Mouse (Mus musculus) E14TG2a.4 (cell line): ENCODE results near the gene Pard6a.

ENCODE experiments used
- H3K27me3 ChIP-seq: 2 replicates; pipeline ENCODE4 v1.6.1; 2014; ENCODE audit warnings: low read length, control low read depth; ENCODE audit not compliant: insufficient read depth
- H3K36me3 ChIP-seq: 2 replicates; pipeline ENCODE4 v1.6.1; 2014; ENCODE audit warnings: low read length, control low read depth; ENCODE audit not compliant: insufficient read depth
- H3K4me1 ChIP-seq: replicated peaks from 2 replicates; pipeline ENCODE4 v1.6.1; 2014; ENCODE audit warnings: low read depth, low read length, control low read depth
- H3K4me3 ChIP-seq: replicated peaks from 2 replicates; pipeline ENCODE4 v1.5.1; 2014; ENCODE audit warnings: mild to moderate bottlenecking, low read length
- H3K9me3 ChIP-seq: 2 replicates; pipeline ENCODE4 v1.6.1; 2014; ENCODE audit warnings: low read length, control low read depth
- CTCF ChIP-seq: conservative IDR thresholded peaks from 2 replicates; pipeline ENCODE4 v1.5.1; 2014; ENCODE audit warnings: low read length
- NANOG ChIP-seq: IDR thresholded peaks from 2 replicates; pipeline ENCODE4 v1.6.1; 2014; ENCODE audit warnings: borderline replicate concordance, low read length, mixed read lengths
- POU5F1 ChIP-seq: IDR thresholded peaks from 2 replicates; pipeline ENCODE4 v1.6.1; 2014; ENCODE audit warnings: low read length, borderline replicate concordance

The Pard6a gene

DNA sequence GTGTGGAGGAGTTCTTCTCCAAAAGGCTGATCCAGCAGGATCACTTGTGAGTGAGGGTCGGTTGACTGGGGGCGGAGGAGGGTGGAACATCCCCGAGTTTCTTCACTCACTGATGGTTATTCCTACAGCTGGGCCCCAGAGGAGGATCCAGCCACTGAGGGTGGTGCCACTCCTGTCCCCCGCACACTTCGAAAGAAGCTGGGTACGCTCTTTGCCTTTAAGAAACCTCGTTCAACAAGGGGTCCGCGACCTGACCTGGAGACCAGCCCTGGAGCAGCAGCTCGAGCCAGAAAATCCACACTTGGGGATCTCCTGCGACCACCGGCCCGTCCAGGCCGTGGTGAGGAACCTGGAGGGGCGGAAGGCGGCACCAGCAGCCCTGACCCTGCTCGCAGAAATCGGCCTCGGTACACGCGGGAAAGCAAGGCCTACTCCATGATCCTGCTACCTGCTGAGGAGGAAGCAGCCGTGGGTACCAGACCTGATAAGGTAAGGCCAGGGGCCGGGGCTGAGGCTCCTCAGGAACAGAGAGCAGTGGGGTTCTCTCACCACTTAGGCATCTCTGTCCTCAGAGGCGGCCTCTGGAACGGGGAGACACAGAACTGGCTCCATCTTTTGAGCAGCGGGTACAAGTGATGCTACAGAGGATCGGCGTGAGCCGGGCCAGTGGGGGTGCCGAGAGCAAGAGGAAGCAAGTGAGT lies 5.7 kb upstream of the Pard6a start:
- peaks cover 50% of the 10 kb centered on the region for H3K36me3 ChIP-seq
- H3K27me3 ChIP-seq, result peaks cover 62% of the 10 kb centered on the region
- H3K4me1 ChIP-seq, result peaks cover 47% of the 10 kb centered on the region
- TF ChIP-seq POU5F1 (no peak), NANOG (no peak), CTCF (no peak)
- H3K4me3 ChIP-seq, result peak overlapping the region; percentile 80
- peaks cover 7% of the 10 kb centered on the region; the same call in 1 of the 2 replicates for H3K9me3 ChIP-seq

DNA sequence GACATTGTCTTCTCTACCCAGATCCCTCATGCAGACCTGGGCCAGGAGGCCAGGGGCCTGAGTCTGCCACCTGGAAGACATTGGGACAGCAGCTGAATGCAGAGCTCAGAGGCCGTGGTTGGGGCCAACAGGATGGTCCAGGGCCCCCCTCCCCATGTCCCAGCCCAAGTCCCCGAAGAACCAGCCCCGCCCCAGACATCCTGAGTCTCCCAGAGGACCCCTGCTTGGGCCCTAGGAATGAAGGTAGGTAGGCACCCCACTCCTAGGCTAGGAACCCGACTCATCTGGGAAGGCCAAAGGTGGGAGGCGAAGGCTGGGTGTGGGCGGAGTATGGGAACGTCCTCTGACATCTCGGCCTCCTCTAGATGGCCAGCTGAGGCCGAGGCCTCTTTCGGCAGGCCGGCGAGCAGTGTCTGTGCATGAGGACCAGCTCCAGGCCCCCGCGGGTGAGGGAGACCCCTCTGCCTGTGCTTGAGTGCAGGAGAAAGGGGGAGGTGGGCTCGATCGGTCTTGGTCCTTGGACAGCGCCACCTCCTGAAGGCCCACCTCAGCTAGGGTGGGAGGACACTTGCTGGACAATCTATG lies 3.7 kb upstream of the Pard6a start:
- Histone ChIP-seq H3K36me3 (peaks cover 51% of the 10 kb centered on the region), H3K4me3 (no peak overlapping the region), H3K4me1 (peaks cover 46% of the 10 kb centered on the region), H3K9me3 (peaks cover 7% of the 10 kb centered on the region; the same call in 1 of the 2 replicates), H3K27me3 (peaks cover 49% of the 10 kb centered on the region)
- TF ChIP-seq POU5F1, result no peak

DNA sequence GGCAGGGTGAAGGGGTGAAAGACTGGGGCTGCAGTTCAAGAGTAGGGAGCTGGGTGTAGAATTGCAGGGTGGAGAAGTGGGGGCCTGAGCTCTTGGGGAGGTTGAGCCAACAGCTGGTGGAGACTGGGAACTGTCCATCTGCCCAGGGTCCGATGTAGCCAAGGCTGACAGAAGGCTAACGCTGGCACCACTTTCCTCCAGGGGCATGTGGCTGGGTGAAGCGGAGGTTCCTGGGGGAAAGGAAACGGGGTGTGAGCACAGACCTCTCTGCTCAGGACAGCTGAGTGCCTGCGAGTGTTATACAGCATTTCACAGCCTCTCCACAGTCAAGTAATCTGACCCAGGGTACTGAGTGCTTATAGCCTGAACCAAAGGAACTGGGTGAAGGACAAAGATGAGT lies 2.2 kb upstream of the Pard6a start:
- no peak for TF ChIP-seq CTCF
- TF ChIP-seq NANOG, result no peak
- no peak for TF ChIP-seq POU5F1
- H3K27me3 ChIP-seq, result peaks cover 37% of the 10 kb centered on the region
- H3K9me3 ChIP-seq, result no peaks in the 10 kb centered on the region
- H3K4me1 ChIP-seq, result peaks cover 56% of the 10 kb centered on the region
- no peak overlapping the region for H3K4me3 ChIP-seq
- peaks cover 56% of the 10 kb centered on the region for H3K36me3 ChIP-seq

DNA sequence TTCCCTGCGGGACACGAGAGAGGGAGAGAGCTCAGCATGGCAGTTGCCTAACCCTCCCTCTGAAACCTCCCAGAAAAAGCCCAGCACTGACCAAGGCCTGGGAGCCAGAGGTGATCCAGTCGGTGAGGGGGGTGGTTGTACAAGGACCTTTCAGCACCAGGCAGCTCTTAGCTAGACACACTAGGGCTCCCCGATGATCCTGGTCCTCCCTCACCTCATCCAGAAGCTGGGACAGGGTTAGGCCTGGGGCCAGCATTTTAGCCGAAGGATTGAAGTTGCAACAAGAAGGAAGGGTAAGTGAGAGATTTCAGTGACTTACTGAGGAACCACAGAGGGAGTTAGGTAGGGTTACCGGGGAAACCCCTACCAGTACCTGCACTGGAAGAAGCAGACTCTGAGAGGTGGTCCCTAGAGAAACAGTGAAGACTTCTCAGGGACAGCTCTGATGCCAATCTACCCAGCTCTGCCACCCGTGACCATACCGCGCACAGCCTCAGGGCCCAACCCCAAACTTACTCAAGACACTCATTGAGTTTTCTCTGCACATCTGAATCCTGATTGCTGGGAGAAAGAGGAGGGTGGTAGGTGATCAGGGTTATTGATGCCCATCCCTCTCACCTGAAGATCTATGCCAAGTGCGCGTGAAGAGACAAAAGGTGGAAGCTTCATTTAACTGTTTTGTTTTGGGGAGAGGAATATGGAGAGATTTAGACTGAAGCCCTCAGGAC lies 1.3 kb upstream of the Pard6a start:
- H3K36me3 ChIP-seq, result peaks cover 64% of the 10 kb centered on the region
- no peak for TF ChIP-seq NANOG
- TF ChIP-seq CTCF, result no peak
- TF ChIP-seq POU5F1, result no peak

DNA sequence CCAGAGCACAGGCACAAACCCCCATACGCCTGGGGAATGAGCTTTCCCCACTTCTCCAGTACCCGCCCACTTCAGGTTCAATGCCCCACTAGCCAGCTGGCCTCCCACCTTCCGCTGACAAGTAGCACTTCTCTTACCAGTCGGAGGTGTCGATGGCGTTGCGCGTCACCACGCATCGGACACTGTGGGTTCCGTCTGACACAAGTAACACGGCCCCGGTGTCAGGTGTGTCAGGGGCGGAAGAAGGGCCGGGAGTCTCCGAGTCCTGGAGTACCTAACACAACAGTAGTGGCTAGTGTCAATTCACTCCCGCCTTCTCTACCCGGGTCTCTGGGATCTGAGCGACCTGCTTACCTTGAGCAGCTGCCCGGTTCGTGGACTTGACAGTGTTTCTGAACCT lies 382 bp upstream of the Pard6a start:
- H3K4me1 ChIP-seq, result peaks cover 57% of the 10 kb centered on the region
- H3K36me3 ChIP-seq, result peaks cover 66% of the 10 kb centered on the region
- no peaks in the 10 kb centered on the region for H3K9me3 ChIP-seq
- peaks cover 20% of the 10 kb centered on the region for H3K27me3 ChIP-seq
- TF ChIP-seq NANOG (no peak), POU5F1 (no peak), CTCF (no peak)
- peak overlapping the region; percentile 93 for H3K4me3 ChIP-seq

More for the DNA sequence above, 1.3 kb upstream of the Pard6a start:
- Histone ChIP-seq H3K4me1 (peaks cover 59% of the 10 kb centered on the region), H3K4me3 (peak overlapping the region; percentile 93), H3K9me3 (no peaks in the 10 kb centered on the region), H3K27me3 (peaks cover 29% of the 10 kb centered on the region)

DNA sequence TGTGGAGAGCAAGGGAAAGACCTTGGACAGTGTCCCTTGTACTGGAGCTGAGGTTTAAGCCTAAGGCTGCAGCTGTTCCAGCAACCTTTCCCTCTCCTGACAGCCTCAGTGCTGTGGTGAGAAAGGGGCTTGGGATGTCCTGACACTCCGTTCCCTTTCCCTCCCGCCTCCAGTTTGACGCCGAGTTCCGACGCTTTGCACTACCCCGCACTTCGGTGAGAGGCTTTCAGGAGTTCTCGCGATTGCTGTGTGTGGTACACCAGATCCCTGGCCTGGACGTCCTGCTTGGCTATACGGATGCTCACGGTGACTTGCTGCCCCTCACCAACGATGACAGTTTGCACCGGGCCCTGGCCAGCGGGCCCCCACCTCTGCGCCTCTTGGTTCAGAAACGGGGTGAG lies 1.1 kb downstream of the Pard6a start:
- Histone ChIP-seq H3K9me3 (no peaks in the 10 kb centered on the region), H3K36me3 (peaks cover 61% of the 10 kb centered on the region), H3K4me3 (peak overlapping the region; percentile 93), H3K27me3 (peaks cover 9% of the 10 kb centered on the region; the same call in 1 of the 2 replicates), H3K4me1 (peaks cover 65% of the 10 kb centered on the region)
- no peak for TF ChIP-seq POU5F1
- TF ChIP-seq NANOG, result no peak
- TF ChIP-seq CTCF, result no peak

DNA sequence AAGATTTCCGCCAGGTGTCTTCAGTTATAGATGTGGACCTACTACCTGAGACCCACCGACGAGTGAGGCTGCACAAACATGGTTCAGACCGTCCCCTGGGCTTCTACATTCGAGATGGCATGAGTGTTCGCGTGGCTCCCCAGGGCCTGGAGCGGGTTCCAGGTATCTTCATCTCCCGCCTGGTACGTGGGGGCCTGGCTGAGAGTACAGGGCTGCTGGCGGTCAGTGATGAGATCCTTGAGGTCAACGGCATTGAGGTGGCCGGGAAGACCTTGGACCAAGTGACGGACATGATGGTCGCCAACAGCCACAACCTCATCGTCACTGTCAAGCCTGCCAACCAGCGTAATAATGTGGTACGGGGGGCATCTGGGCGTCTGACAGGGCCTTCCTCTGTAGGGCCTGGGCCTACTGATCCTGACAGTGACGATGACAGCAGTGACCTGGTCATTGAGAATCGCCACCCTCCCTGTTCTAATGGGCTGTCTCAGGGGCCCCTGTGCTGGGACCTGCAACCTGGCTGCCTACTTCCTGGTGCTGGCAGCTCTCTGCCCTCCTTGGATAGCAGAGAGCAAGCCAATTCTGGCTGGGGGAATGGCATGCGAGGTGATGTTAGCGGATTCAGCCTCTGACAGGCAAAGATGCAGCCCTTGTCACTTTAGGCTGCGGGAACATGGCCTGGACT lies 1.9 kb downstream of the Pard6a start:
- TF ChIP-seq CTCF, result no peak
- no peak for TF ChIP-seq NANOG
- TF ChIP-seq POU5F1, result no peak
- peaks cover 6% of the 10 kb centered on the region; the same call in 1 of the 2 replicates for H3K27me3 ChIP-seq
- H3K9me3 ChIP-seq, result no peaks in the 10 kb centered on the region
- peaks cover 66% of the 10 kb centered on the region for H3K4me1 ChIP-seq
- peaks cover 53% of the 10 kb centered on the region for H3K36me3 ChIP-seq
- 0 out of 2 replicates have a peak overlapping the region, but pooled peaks have one; percentile 93 for H3K4me3 ChIP-seq
